Mouse (Mus musculus) MEL (cell line): ENCODE measurements at regions not wholly inside any gene's neighbourhood (a gene's known extent, or its start where the extent isn't known, plus 50 kb on each side); places are given as distances from the start of the nearest gene placed in this dataset.

Experiments used
- DNase-seq: peaks from one replicate; pipeline ENCODE4 v3.0.0; 2011; ENCODE audit warnings: low read depth, low spot score
- H3K27ac ChIP-seq: 2 replicates; pipeline ENCODE4 v1.5.1; 2012; ENCODE audit warnings: low read depth, mild to moderate bottlenecking, control low read depth, low read length, moderate library complexity; ENCODE audit not compliant: control insufficient read depth
- H3K27me3 ChIP-seq, 2 experiments: fragments of 150-350 bp in 1 of 2; sonication (generic) in 1 of 2; 2 replicates each; pipeline ENCODE4 v1.6.1; 2012; ENCODE audit warnings: low read length in 2 of 2, mild to moderate bottlenecking in 2 of 2, improper control_type of control experiment in 1 of 2, moderate library complexity in 1 of 2; ENCODE audit not compliant: insufficient read depth in 2 of 2, control insufficient read depth in 1 of 2
- H3K36me3 ChIP-seq, 2 experiments: 2 replicates each; pipeline ENCODE4 v1.6.1; 2012 to 2014; ENCODE audit warnings: low read length in 2 of 2, improper control_type of control experiment in 1 of 2, inconsistent platforms in 1 of 2, mild to moderate bottlenecking in 1 of 2; ENCODE audit not compliant: insufficient read depth in 2 of 2, control insufficient read depth in 1 of 2
- H3K4me1 ChIP-seq, 2 experiments: fragments of 150-350 bp in 1 of 2; sonication (generic) in 1 of 2; 2 replicates each; pipeline ENCODE4 v1.6.1; 2012; ENCODE audit warnings: low read length in 2 of 2, improper control_type of control experiment in 1 of 2, mild to moderate bottlenecking in 1 of 2; ENCODE audit not compliant: insufficient read depth in 2 of 2, control insufficient read depth in 1 of 2
- H3K4me3 ChIP-seq, 2 experiments: fragments of 150-350 bp in 1 of 2; sonication (generic) in 1 of 2; 2 replicates each; pipeline ENCODE4 v1.5.1; 2012; ENCODE audit warnings: low read depth in 2 of 2, low read length in 2 of 2, mild to moderate bottlenecking in 2 of 2, moderate library complexity in 2 of 2, control low read depth in 1 of 2, improper control_type of control experiment in 1 of 2; ENCODE audit not compliant: control insufficient read depth in 1 of 2, insufficient read depth in 1 of 2
- H3K79me2 ChIP-seq: 2 replicates; pipeline ENCODE4 v1.6.1; 2012; ENCODE audit warnings: mild to moderate bottlenecking, low read length, moderate library complexity; ENCODE audit not compliant: control insufficient read depth, poor library complexity, insufficient read depth
- H3K9ac ChIP-seq: 2 replicates; pipeline ENCODE4 v1.6.1; 2012; ENCODE audit warnings: low read depth, mild to moderate bottlenecking, control low read depth, low read length, moderate library complexity; ENCODE audit not compliant: control insufficient read depth, poor library complexity, severe bottlenecking
- H3K9me3 ChIP-seq: fragments of 150-350 bp; sonication (generic); replicated peaks from 2 replicates; pipeline ENCODE4 v1.6.1; 2012; ENCODE audit warnings: mild to moderate bottlenecking, low read length, improper control_type of control experiment, moderate library complexity; ENCODE audit not compliant: insufficient read depth
- CHD2 ChIP-seq: IDR thresholded peaks from 2 replicates; pipeline ENCODE4 v1.6.1; 2011; ENCODE audit warnings: low read length, improper control_type of control experiment
- EP300 ChIP-seq, 2 experiments: IDR thresholded peaks; 2 replicates each; pipeline ENCODE4 v1.6.1; 2011; ENCODE audit warnings: improper control_type of control experiment in 2 of 2, low read length in 2 of 2, low read depth in 1 of 2, mild to moderate bottlenecking in 1 of 2
- GATA1 ChIP-seq: IDR thresholded peaks from 2 replicates; pipeline ENCODE4 v1.6.1; 2011; ENCODE audit warnings: low read depth, low read length, improper control_type of control experiment
- JUND ChIP-seq: IDR thresholded peaks from 2 replicates; pipeline ENCODE4 v1.6.1; 2011; ENCODE audit warnings: low read depth, mild to moderate bottlenecking, improper control_type of control experiment, low read length
- KAT2A ChIP-seq: conservative IDR thresholded peaks from 2 replicates; pipeline ENCODE4 v1.6.1; 2012; ENCODE audit warnings: low read depth, low read length, improper control_type of control experiment, inconsistent platforms
- MAFK ChIP-seq: IDR thresholded peaks from 2 replicates; pipeline ENCODE4 v1.6.1; 2011; ENCODE audit warnings: low read depth, mild to moderate bottlenecking, low read length, improper control_type of control experiment, borderline replicate concordance
- MEF2A ChIP-seq: IDR thresholded peaks from 2 replicates; pipeline ENCODE4 v1.6.1; 2014; ENCODE audit warnings: low read depth, mild to moderate bottlenecking, inconsistent platforms, low read length, improper control_type of control experiment; ENCODE audit not compliant: poor library complexity, insufficient replicate concordance, severe bottlenecking; ENCODE audit errors: extremely low read depth
- MXI1 ChIP-seq: IDR thresholded peaks from 2 replicates; pipeline ENCODE4 v1.6.1; 2011; ENCODE audit warnings: mild to moderate bottlenecking, low read depth, low read length, improper control_type of control experiment
- MYB ChIP-seq: IDR thresholded peaks from 2 replicates; pipeline ENCODE4 v1.6.1; 2011; ENCODE audit warnings: mild to moderate bottlenecking, low read depth, low read length, improper control_type of control experiment
- NELFE ChIP-seq: IDR thresholded peaks from 2 replicates; pipeline ENCODE4 v1.6.1; 2011; ENCODE audit warnings: low read depth, low read length, improper control_type of control experiment
- NRF1 ChIP-seq: IDR thresholded peaks from 2 replicates; pipeline ENCODE4 v1.6.1; 2014; ENCODE audit warnings: low read depth, mild to moderate bottlenecking, inconsistent platforms, low read length, improper control_type of control experiment, moderate library complexity; ENCODE audit not compliant: poor library complexity, insufficient read depth, severe bottlenecking
- POLR2A ChIP-seq, 2 experiments: IDR thresholded peaks; 2 replicates each; pipeline ENCODE4 v1.6.1; 2011 to 2012; ENCODE audit warnings: low read length in 2 of 2, mild to moderate bottlenecking in 2 of 2, control low read depth in 1 of 2, improper control_type of control experiment in 1 of 2, low read depth in 1 of 2, moderate library complexity in 1 of 2; ENCODE audit not compliant: control insufficient read depth in 1 of 2, insufficient read depth in 1 of 2, poor library complexity in 1 of 2
- RAD21 ChIP-seq: IDR thresholded peaks from 2 replicates; pipeline ENCODE4 v1.6.1; 2011; ENCODE audit warnings: mild to moderate bottlenecking, low read depth, low read length, improper control_type of control experiment
- TCF12 ChIP-seq: IDR thresholded peaks from 2 replicates; pipeline ENCODE4 v1.6.1; 2014; ENCODE audit warnings: low read depth, mild to moderate bottlenecking, inconsistent platforms, low read length, improper control_type of control experiment, moderate library complexity
- USF2 ChIP-seq, 2 experiments: IDR thresholded peaks; 2 replicates each; pipeline ENCODE4 v1.6.1; 2011 to 2012; ENCODE audit warnings: improper control_type of control experiment in 2 of 2, low read length in 2 of 2, borderline replicate concordance in 1 of 2, inconsistent platforms in 1 of 2, low read depth in 1 of 2, mild to moderate bottlenecking in 1 of 2; ENCODE audit not compliant: insufficient read depth in 1 of 2

GRCm38 (mm10) chr2:56233042-56233441 lies 797.3 kb downstream of the Kcnj3 start:
- no peaks in the 10 kb centered on the region for H3K9me3 ChIP-seq
- H3K27me3 ChIP-seq, result no peaks in the 10 kb centered on the region
- H3K9ac ChIP-seq, result no peak overlapping the region
- H3K79me2 ChIP-seq, result no peaks in the 10 kb centered on the region
- TF ChIP-seq POLR2A (IDR thresholded peaks at IDR 0.05; ENCODE audit: control insufficient read depth in 1 of 2, insufficient read depth in 1 of 2, low read depth in 1 of 2, low read length in 2 of 2, poor library complexity in 1 of 2) (no peak), NRF1 (no peak), GATA1 (no peak), MYB (no peak), EP300 (IDR thresholded peaks at IDR 0.05; ENCODE audit: low read depth in 1 of 2, low read length in 2 of 2) (no peak), KAT2A (no peak), RAD21 (no peak), MXI1 (no peak), TCF12 (no peak), CHD2 (no peak), USF2 (IDR thresholded peaks at IDR 0.05; ENCODE audit: borderline replicate concordance in 1 of 2, insufficient read depth in 1 of 2, low read depth in 1 of 2, low read length in 2 of 2) (no peak), NELFE (no peak)
- no peak overlapping the region for H3K4me3 ChIP-seq
- no peak overlapping the region for H3K27ac ChIP-seq
- no peaks in the 10 kb centered on the region for H3K4me1 ChIP-seq
- DNase-seq, result no peak
- no peaks in the 10 kb centered on the region for H3K36me3 ChIP-seq

DNA sequence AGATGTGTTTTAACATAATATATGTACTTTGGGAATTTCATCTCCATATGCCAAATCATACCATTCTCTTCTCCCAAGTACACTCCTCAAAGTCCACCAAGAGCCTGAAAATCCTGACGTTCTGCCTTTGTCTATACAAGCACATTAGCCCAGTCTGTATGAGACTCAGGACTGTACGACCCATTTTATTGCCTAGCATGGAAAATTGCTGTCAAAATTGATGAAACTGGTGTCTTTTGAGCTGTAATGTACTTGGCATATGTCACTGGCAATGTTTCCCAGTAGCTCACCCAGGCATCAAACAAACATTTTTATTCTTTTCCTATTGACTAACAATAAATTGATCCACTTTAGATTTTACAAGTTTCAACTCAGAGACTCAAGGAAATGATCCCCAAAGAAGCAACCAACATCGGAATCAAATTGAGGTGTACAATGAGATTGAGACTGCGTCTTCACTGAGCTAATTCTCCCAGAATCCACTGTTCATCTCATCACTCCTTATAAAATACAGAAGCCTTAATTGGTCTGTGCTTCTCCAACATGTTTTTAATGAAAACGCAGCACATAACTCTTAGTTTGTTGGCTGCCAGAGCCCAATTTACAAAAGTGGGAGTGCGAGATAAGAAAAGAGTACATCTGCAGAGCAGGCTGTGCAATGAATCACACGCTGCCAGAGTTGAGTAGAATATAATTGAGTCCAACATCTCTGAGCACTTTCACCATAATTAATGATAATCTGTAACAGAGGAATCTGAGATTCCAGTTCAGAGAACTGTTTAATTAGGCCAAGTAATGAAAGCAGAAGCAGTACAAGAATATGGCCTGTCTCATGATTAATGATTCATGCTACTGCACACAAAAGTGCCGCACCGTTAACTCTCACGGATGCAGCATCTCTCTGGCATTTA lies 821.5 kb downstream of the Kcnj3 start:
- H3K36me3 ChIP-seq, result no peaks in the 10 kb centered on the region
- H3K4me3 ChIP-seq, result no peak overlapping the region
- TF ChIP-seq MEF2A (no peak), JUND (no peak), MAFK (no peak), NELFE (no peak)
- TF ChIP-seq, all 39 proteins: peak for 0
- Histone ChIP-seq H3K9ac (no peak overlapping the region), H3K27me3 (no peaks in the 10 kb centered on the region), H3K4me1 (no peaks in the 10 kb centered on the region), H3K9me3 (no peaks in the 10 kb centered on the region), H3K79me2 (no peaks in the 10 kb centered on the region), H3K27ac (no peak overlapping the region)
- no peak for DNase-seq
